Mouse (Mus musculus): ENCODE results near the gene Ifitm2. TPM values are rescaled to one million over a fixed set of nuclear protein-coding genes. Genes with fewer than 3 reads are reported as not detected.

The Ifitm2 gene
- polyA plus RNA-seq, 1 experiment from 2014 or later, result 1,406 TPM

- Histone ChIP-seq H3K27me3 (replicated peaks; ENCODE audit: control insufficient read depth, insufficient read depth, low read length) (peaks cover 31% of the 10 kb centered on the region), H3K9ac (ENCODE audit: low read depth, low read length) (no peak overlapping the region), H3K9me3 (ENCODE audit: control insufficient read depth, low read length) (no peaks in the 10 kb centered on the region), H3K36me3 (ENCODE audit: control insufficient read depth, insufficient read depth, low read length) (no peaks in the 10 kb centered on the region), H3K4me3 (ENCODE audit: low read depth, low read length) (no peak overlapping the region), H3K27ac (replicated peaks; ENCODE audit: low read depth, low read length) (no peak overlapping the region), H3K4me2 (ENCODE audit: low read depth, low read length) (no peak overlapping the region), H3K4me1 (ENCODE audit: control insufficient read depth, insufficient read depth, low read length) (peaks cover 7% of the 10 kb centered on the region)
- no peak for DNase-seq (ENCODE audit: low spot score)
- 77% methylated on average over 6 of the region's 6 CpGs for WGBS
- ATAC-seq (ENCODE audit: low read depth), result no peak
Measured at GRCm38 (mm10) chr7:140927181-140927580, 28.6 kb downstream of the Ifitm2 start.

- ATAC-seq (ENCODE audit: low read depth), result no peak
- no peak for DNase-seq (ENCODE audit: low spot score)
Measured at GRCm38 (mm10) chr7:140923070-140923775, 32.6 kb downstream of the Ifitm2 start.

GRCm38 (mm10) chr7:140922398-140923069 lies 33.3 kb downstream of the Ifitm2 start:
- peaks cover 9% of the 10 kb centered on the region for H3K4me1 ChIP-seq (ENCODE audit: control insufficient read depth, insufficient read depth, low read length)
- 1% methylated on average over 44 of the region's 49 CpGs for WGBS
- no peaks in the 10 kb centered on the region for H3K9me3 ChIP-seq (ENCODE audit: control insufficient read depth, low read length)
- peak overlapping the region; percentile 39 for H3K4me3 ChIP-seq (ENCODE audit: low read depth, low read length)
- peaks cover 63% of the 10 kb centered on the region for H3K27me3 ChIP-seq (replicated peaks; ENCODE audit: control insufficient read depth, insufficient read depth, low read length)
- peak overlapping the region; percentile 74 for H3K4me2 ChIP-seq (ENCODE audit: low read depth, low read length)
- ATAC-seq (ENCODE audit: low read depth) (0 out of 2 replicates have a peak, but pooled peaks have one; percentile 41), DNase-seq (ENCODE audit: low spot score) (no peak)
- H3K36me3 ChIP-seq (ENCODE audit: control insufficient read depth, insufficient read depth, low read length), result no peaks in the 10 kb centered on the region
- no peak overlapping the region for H3K27ac ChIP-seq (replicated peaks; ENCODE audit: low read depth, low read length)
- 0 out of 2 replicates have a peak overlapping the region, but pooled peaks have one; percentile 8 for H3K9ac ChIP-seq (ENCODE audit: low read depth, low read length)

More at GRCm38 (mm10) chr7:140923070-140923775, 32.6 kb downstream of the Ifitm2 start:
- H3K9ac ChIP-seq (ENCODE audit: low read depth, low read length), result no peak overlapping the region
- H3K27me3 ChIP-seq (replicated peaks; ENCODE audit: control insufficient read depth, insufficient read depth, low read length), result peaks cover 63% of the 10 kb centered on the region
- no peak overlapping the region for H3K27ac ChIP-seq (replicated peaks; ENCODE audit: low read depth, low read length)
- no peaks in the 10 kb centered on the region for H3K9me3 ChIP-seq (ENCODE audit: control insufficient read depth, low read length)
- no peaks in the 10 kb centered on the region for H3K36me3 ChIP-seq (ENCODE audit: control insufficient read depth, insufficient read depth, low read length)
- peak overlapping the region; percentile 39 for H3K4me3 ChIP-seq (ENCODE audit: low read depth, low read length)
- H3K4me2 ChIP-seq (ENCODE audit: low read depth, low read length), result peak overlapping the region; percentile 74
- 16% methylated on average over 30 of the region's 30 CpGs for WGBS
- peaks cover 9% of the 10 kb centered on the region for H3K4me1 ChIP-seq (ENCODE audit: control insufficient read depth, insufficient read depth, low read length)

GRCm38 (mm10) chr7:140921225-140921975 lies 34.4 kb downstream of the Ifitm2 start:
- DNase-seq (ENCODE audit: low spot score), result no peak
- Histone ChIP-seq H3K4me1 (ENCODE audit: control insufficient read depth, insufficient read depth, low read length) (peaks cover 9% of the 10 kb centered on the region), H3K9me3 (ENCODE audit: control insufficient read depth, low read length) (no peaks in the 10 kb centered on the region), H3K9ac (ENCODE audit: low read depth, low read length) (no peak overlapping the region), H3K4me3 (ENCODE audit: low read depth, low read length) (0 out of 2 replicates have a peak overlapping the region, but pooled peaks have one; percentile 39), H3K27ac (replicated peaks; ENCODE audit: low read depth, low read length) (no peak overlapping the region), H3K4me2 (ENCODE audit: low read depth, low read length) (no peak overlapping the region), H3K27me3 (replicated peaks; ENCODE audit: control insufficient read depth, insufficient read depth, low read length) (peaks cover 63% of the 10 kb centered on the region), H3K36me3 (ENCODE audit: control insufficient read depth, insufficient read depth, low read length) (no peaks in the 10 kb centered on the region)
- WGBS, result 23% methylated on average over 21 of the region's 22 CpGs
- no peak for ATAC-seq (ENCODE audit: low read depth)

GRCm38 (mm10) chr7:140920418-140921029 lies 35.3 kb downstream of the Ifitm2 start, which contains the start of gene Nlrp6:
Nlrp6 (plus strand) TSS chr7:140920902.
- H3K4me2 ChIP-seq (ENCODE audit: low read depth, low read length), result no peak within 1 kb of the TSS
- H3K9ac ChIP-seq (ENCODE audit: low read depth, low read length), result no peak within 1 kb of the TSS
- 69% methylated on average over 8 of the region's 8 CpGs for WGBS
- no peaks in the 10 kb centered on the region for H3K36me3 ChIP-seq (ENCODE audit: control insufficient read depth, insufficient read depth, low read length)
- 0 out of 2 replicates have a peak within 1 kb of the TSS, but pooled peaks have one; percentile 39 for H3K4me3 ChIP-seq (ENCODE audit: low read depth, low read length)
- ATAC-seq (ENCODE audit: low read depth), result no peak
- H3K27me3 ChIP-seq (replicated peaks; ENCODE audit: control insufficient read depth, insufficient read depth, low read length), result peaks cover 63% of the 10 kb centered on the region
- no peak for DNase-seq (ENCODE audit: low spot score)
- H3K9me3 ChIP-seq (ENCODE audit: control insufficient read depth, low read length), result no peaks in the 10 kb centered on the region
- H3K27ac ChIP-seq (replicated peaks; ENCODE audit: low read depth, low read length), result no peak within 1 kb of the TSS
- H3K4me1 ChIP-seq (ENCODE audit: control insufficient read depth, insufficient read depth, low read length), result peaks cover 9% of the 10 kb centered on the region

- Histone ChIP-seq H3K9me3 (ENCODE audit: control insufficient read depth, low read length) (no peaks in the 10 kb centered on the region), H3K27ac (replicated peaks; ENCODE audit: low read depth, low read length) (no peak overlapping the region), H3K4me2 (ENCODE audit: low read depth, low read length) (no peak overlapping the region), H3K4me3 (ENCODE audit: low read depth, low read length) (no peak overlapping the region), H3K9ac (ENCODE audit: low read depth, low read length) (no peak overlapping the region), H3K27me3 (replicated peaks; ENCODE audit: control insufficient read depth, insufficient read depth, low read length) (peaks cover 59% of the 10 kb centered on the region), H3K36me3 (ENCODE audit: control insufficient read depth, insufficient read depth, low read length) (no peaks in the 10 kb centered on the region), H3K4me1 (ENCODE audit: control insufficient read depth, insufficient read depth, low read length) (peaks cover 9% of the 10 kb centered on the region)
- 75% methylated on average over 4 of the region's 4 CpGs for WGBS
- ATAC-seq (ENCODE audit: low read depth) (no peak), DNase-seq (ENCODE audit: low spot score) (no peak)
Measured at GRCm38 (mm10) chr7:140919911-140920310, 35.9 kb downstream of the Ifitm2 start.

- Histone ChIP-seq H3K4me3 (ENCODE audit: low read depth, low read length) (no peak overlapping the region), H3K27me3 (replicated peaks; ENCODE audit: control insufficient read depth, insufficient read depth, low read length) (peaks cover 3% of the 10 kb centered on the region), H3K4me1 (ENCODE audit: control insufficient read depth, insufficient read depth, low read length) (no peaks in the 10 kb centered on the region), H3K36me3 (ENCODE audit: control insufficient read depth, insufficient read depth, low read length) (no peaks in the 10 kb centered on the region), H3K27ac (replicated peaks; ENCODE audit: low read depth, low read length) (no peak overlapping the region), H3K9ac (ENCODE audit: low read depth, low read length) (no peak overlapping the region), H3K9me3 (ENCODE audit: control insufficient read depth, low read length) (no peaks in the 10 kb centered on the region), H3K4me2 (ENCODE audit: low read depth, low read length) (no peak overlapping the region)
- ATAC-seq (ENCODE audit: low read depth), result no peak
- WGBS, result 80% methylated on average over 8 of the region's 8 CpGs
- no peak for DNase-seq (ENCODE audit: low spot score)
Measured at GRCm38 (mm10) chr7:140914031-140914690, 41.6 kb downstream of the Ifitm2 start.

All from embryonic facial prominence, embryonic 14.5 days (tissue).